Mouse (Mus musculus): ENCODE data around the gene Vmn1r34. TPM values are rescaled to one million over a fixed set of nuclear protein-coding genes. Genes with fewer than 3 reads are reported as not detected.

Vmn1r34 gene
- polyA plus RNA-seq (2015; fragmentation: Nextera tagmentation; extraction: Ambion mirVana) = not detected in 2 replicates

DNA sequence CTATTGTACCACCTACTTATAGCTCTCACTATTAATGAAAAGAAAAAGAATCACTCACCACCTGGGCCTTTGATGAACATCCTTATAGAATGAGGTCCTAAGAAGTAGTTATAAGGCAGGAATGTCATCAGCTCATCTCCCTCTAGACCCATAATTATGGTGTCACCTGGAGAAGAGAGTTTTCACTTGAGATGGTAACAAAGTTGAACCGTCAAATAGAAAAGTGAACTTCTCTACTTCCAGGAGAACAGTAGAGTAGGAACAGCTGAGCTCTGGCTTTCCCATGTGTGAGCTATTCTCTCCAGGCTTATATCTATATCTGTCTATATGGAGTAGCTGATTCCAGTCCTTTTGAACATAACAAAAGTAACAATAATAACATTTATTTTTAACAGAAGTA, at the start of gene Vmn1r34:
Gene Vmn1r34 (minus strand): TSS at position 101 of the 400 bp plus-strand sequence.

DNA sequence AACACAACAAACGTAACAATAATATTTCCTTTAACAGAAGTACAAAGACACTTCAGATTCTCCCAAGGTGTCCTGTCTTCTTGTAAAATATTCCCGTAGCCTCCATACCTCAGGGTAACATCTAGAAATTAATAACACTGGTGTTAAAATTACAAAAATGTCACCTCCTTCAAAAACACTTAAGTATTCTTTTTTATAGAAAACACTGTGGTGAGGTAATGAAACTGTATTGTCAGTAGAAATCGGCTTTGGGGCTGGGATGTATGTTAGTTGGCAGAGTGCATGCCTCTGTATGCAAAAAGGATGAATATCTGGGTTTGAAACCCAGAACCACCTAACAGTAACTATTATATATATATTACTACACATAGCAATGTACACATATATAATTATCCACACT, 42.1 kb upstream of the Vmn1r34 start, which contains the start of gene Vmn1r35:
Gene Vmn1r35 (minus strand): TSS at position 101 of the 400 bp plus-strand sequence.

DNA sequence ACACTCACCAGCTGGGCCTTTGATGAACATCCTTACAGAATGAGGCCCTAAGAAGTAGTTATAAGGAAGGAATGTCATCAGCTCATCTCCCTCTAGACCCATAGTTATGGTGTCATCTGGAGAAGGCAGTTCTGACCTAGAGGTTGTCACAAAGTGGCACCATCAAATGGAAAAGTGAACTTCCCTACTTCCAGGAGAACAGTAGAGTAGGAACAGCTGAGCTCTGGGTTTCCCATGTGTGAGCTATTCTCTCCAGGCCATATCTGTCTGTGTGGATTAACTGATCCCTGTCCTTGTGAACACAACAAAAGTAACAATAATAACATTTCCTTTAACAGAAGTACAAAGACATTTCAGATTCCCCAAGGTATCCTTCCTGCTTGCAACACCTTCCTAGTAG, 25.5 kb downstream of the Vmn1r34 start, which contains the start of gene Vmn1r33:
Gene Vmn1r33 (minus strand): TSS at position 101 of the 400 bp plus-strand sequence.

Other genes with a start within 250 kb of the Vmn1r34 start
- gene Mad2l1, start 108.5 kb downstream of the Vmn1r34 start, polyA plus RNA-seq (2015; fragmentation: Nextera tagmentation; extraction: Ambion mirVana) = 26.3 and 39.0 TPM in 2 replicates
- gene Vmn1r32, start 83.8 kb downstream of the Vmn1r34 start, polyA plus RNA-seq (2015; fragmentation: Nextera tagmentation; extraction: Ambion mirVana) = 0.05 TPM in 1 of 2 replicates, not detected in the other
- gene Vmn1r33, start 25.6 kb downstream of the Vmn1r34 start, polyA plus RNA-seq (2015; fragmentation: Nextera tagmentation; extraction: Ambion mirVana) = not detected in 2 replicates
- not detected in 2 replicates for gene Vmn1r35, start 42.0 kb upstream of the Vmn1r34 start, polyA plus RNA-seq (2015; fragmentation: Nextera tagmentation; extraction: Ambion mirVana)
- gene Vmn1r36, start 75.3 kb upstream of the Vmn1r34 start, polyA plus RNA-seq (2015; fragmentation: Nextera tagmentation; extraction: Ambion mirVana) = not detected in 2 replicates
- gene Vmn1r37, start 85.5 kb upstream of the Vmn1r34 start, polyA plus RNA-seq (2015; fragmentation: Nextera tagmentation; extraction: Ambion mirVana) = not detected in 2 replicates
- not detected in 2 replicates for gene Vmn1r38, start 138.7 kb upstream of the Vmn1r34 start, polyA plus RNA-seq (2015; fragmentation: Nextera tagmentation; extraction: Ambion mirVana)
- gene Vmn1r39, start 166.7 kb upstream of the Vmn1r34 start, polyA plus RNA-seq (2015; fragmentation: Nextera tagmentation; extraction: Ambion mirVana) = not detected in 2 replicates

All from urinary bladder, postnatal 0 days (tissue).